Mouse (Mus musculus) embryonic facial prominence, embryonic 13.5 days (tissue): ENCODE results near the gene Npsr1. TPM values are rescaled to one million over a fixed set of nuclear protein-coding genes. Genes with fewer than 3 reads are reported as not detected.

Experiments
- ATAC-seq: fragments of 200-750 bp; cut with Nextera tagmentation; 2 replicates; pipeline ENCODE4 v1.8.0; 2017; ENCODE audit warnings: low read depth; ENCODE audit not compliant: insufficient number of reproducible peaks, insufficient read depth, low FRiP score, low TSS enrichment
- H3K27ac ChIP-seq: fragments of 300-500 bp; sonication (generic); 2 replicates; pipeline ENCODE4 v1.5.1; 2015; ENCODE audit warnings: moderate library complexity, mild to moderate bottlenecking, inconsistent platforms
- H3K27me3 ChIP-seq: fragments of 300-500 bp; sonication (generic); 2 replicates; pipeline ENCODE4 v1.6.1; 2015; ENCODE audit warnings: mild to moderate bottlenecking, inconsistent platforms
- H3K36me3 ChIP-seq: fragments of 300-500 bp; sonication (generic); 2 replicates; pipeline ENCODE4 v1.6.1; 2015; ENCODE audit warnings: mild to moderate bottlenecking, inconsistent platforms
- H3K4me1 ChIP-seq: fragments of 300-500 bp; sonication (generic); 2 replicates; pipeline ENCODE4 v1.6.1; 2015; ENCODE audit warnings: inconsistent platforms
- H3K4me2 ChIP-seq: fragments of 300-500 bp; sonication (generic); 2 replicates; pipeline ENCODE4 v1.6.1; 2015; ENCODE audit warnings: moderate library complexity, mild to moderate bottlenecking, inconsistent platforms
- H3K4me3 ChIP-seq: fragments of 300-500 bp; sonication (generic); 2 replicates; pipeline ENCODE4 v1.5.1; 2015; ENCODE audit warnings: mild to moderate bottlenecking, inconsistent platforms
- H3K9ac ChIP-seq: fragments of 300-500 bp; sonication (generic); 2 replicates; pipeline ENCODE4 v1.6.1; 2015; ENCODE audit warnings: mild to moderate bottlenecking, inconsistent platforms
- H3K9me3 ChIP-seq: fragments of 300-500 bp; sonication (generic); 2 replicates; pipeline ENCODE4 v1.6.1; 2016; ENCODE audit warnings: inconsistent platforms
- WGBS: fragments of 180-500 bp; shearing (Covaris S2); methylation state at CpG from one replicate; pipeline ENCODE4 v1.1.7; 2015; ENCODE audit warnings: mixed read lengths; 5-methylcytosine and 5-hydroxymethylcytosine counted together
- polyA plus RNA-seq: library from polyadenylated mRNA; unstranded; fragments of >200 nt; fragmentation: Nextera tagmentation; extraction: Ambion mirVana; gene quantifications from 2 replicates; pipeline ENCODE4 v1.2.1, GENCODE M21; 2015

The Npsr1 gene
- polyA plus RNA-seq, 1 experiment from 2014 or later, result not detected

GRCm38 (mm10) chr9:24307400-24307799 is 209.6 kb downstream of the Npsr1 start:
- H3K36me3 ChIP-seq, result no peaks in the 10 kb centered on the region
- no peak for ATAC-seq
- H3K9me3 ChIP-seq, result no peaks in the 10 kb centered on the region
- WGBS, result 48% methylated on average over 3 of the region's 3 CpGs
- no peak overlapping the region for H3K4me3 ChIP-seq
- H3K4me1 ChIP-seq, result no peaks in the 10 kb centered on the region
- H3K9ac ChIP-seq, result no peak overlapping the region
- H3K4me2 ChIP-seq, result no peak overlapping the region
- no peak overlapping the region for H3K27ac ChIP-seq
- H3K27me3 ChIP-seq, result no peaks in the 10 kb centered on the region

- H3K9ac ChIP-seq, result no peak overlapping the region
- H3K27ac ChIP-seq, result no peak overlapping the region
- no peaks in the 10 kb centered on the region for H3K36me3 ChIP-seq
- no peak for ATAC-seq
- no peak overlapping the region for H3K4me2 ChIP-seq
- H3K27me3 ChIP-seq, result no peaks in the 10 kb centered on the region
- H3K9me3 ChIP-seq, result no peaks in the 10 kb centered on the region
- no peak overlapping the region for H3K4me3 ChIP-seq
- 88% methylated on average over 2 of the region's 2 CpGs for WGBS
- no peaks in the 10 kb centered on the region for H3K4me1 ChIP-seq
Observed at GRCm38 (mm10) chr9:24315835-24316234, 218.0 kb downstream of the Npsr1 start.

GRCm38 (mm10) chr9:24331661-24332060 is 233.9 kb downstream of the Npsr1 start:
- no peaks in the 10 kb centered on the region for H3K27me3 ChIP-seq
- H3K27ac ChIP-seq, result no peak overlapping the region
- no peaks in the 10 kb centered on the region for H3K4me1 ChIP-seq
- no peak overlapping the region for H3K4me3 ChIP-seq
- 69% methylated on average over 2 of the region's 2 CpGs for WGBS
- ATAC-seq, result no peak
- no peak overlapping the region for H3K9ac ChIP-seq
- no peak overlapping the region for H3K4me2 ChIP-seq
- no peaks in the 10 kb centered on the region for H3K9me3 ChIP-seq
- no peaks in the 10 kb centered on the region for H3K36me3 ChIP-seq

GRCm38 (mm10) chr9:24341321-24341720 is 243.5 kb downstream of the Npsr1 start:
- H3K9me3 ChIP-seq, result no peaks in the 10 kb centered on the region
- 38% methylated on average over 3 of the region's 3 CpGs for WGBS
- ATAC-seq, result no peak
- no peak overlapping the region for H3K27ac ChIP-seq
- H3K4me1 ChIP-seq, result no peaks in the 10 kb centered on the region
- no peak overlapping the region for H3K9ac ChIP-seq
- H3K4me2 ChIP-seq, result no peak overlapping the region
- H3K27me3 ChIP-seq, result no peaks in the 10 kb centered on the region
- H3K36me3 ChIP-seq, result no peaks in the 10 kb centered on the region
- H3K4me3 ChIP-seq, result no peak overlapping the region

GRCm38 (mm10) chr9:24347011-24347410 is 249.2 kb downstream of the Npsr1 start:
- H3K27me3 ChIP-seq, result no peaks in the 10 kb centered on the region
- no peak for ATAC-seq
- no peak overlapping the region for H3K9ac ChIP-seq
- H3K27ac ChIP-seq, result no peak overlapping the region
- WGBS, result 32% methylated on average over 1 of the region's 1 CpGs
- no peaks in the 10 kb centered on the region for H3K9me3 ChIP-seq
- H3K4me3 ChIP-seq, result no peak overlapping the region
- H3K4me1 ChIP-seq, result no peaks in the 10 kb centered on the region
- H3K4me2 ChIP-seq, result no peak overlapping the region
- H3K36me3 ChIP-seq, result no peaks in the 10 kb centered on the region

- no peak for ATAC-seq
- Histone ChIP-seq H3K4me2 (no peak overlapping the region), H3K27me3 (no peaks in the 10 kb centered on the region), H3K4me3 (no peak overlapping the region), H3K27ac (no peak overlapping the region), H3K9ac (no peak overlapping the region), H3K36me3 (no peaks in the 10 kb centered on the region), H3K9me3 (no peaks in the 10 kb centered on the region), H3K4me1 (no peaks in the 10 kb centered on the region)
- WGBS, result 85% methylated on average over 2 of the region's 2 CpGs
Observed at GRCm38 (mm10) chr9:24349510-24349909, 251.7 kb downstream of the Npsr1 start.

GRCm38 (mm10) chr9:24351402-24351801 is 253.6 kb downstream of the Npsr1 start:
- Histone ChIP-seq H3K9ac (no peak overlapping the region), H3K27ac (no peak overlapping the region), H3K4me1 (no peaks in the 10 kb centered on the region), H3K9me3 (no peaks in the 10 kb centered on the region), H3K4me2 (no peak overlapping the region), H3K27me3 (no peaks in the 10 kb centered on the region), H3K4me3 (no peak overlapping the region), H3K36me3 (no peaks in the 10 kb centered on the region)
- WGBS, result 78% methylated on average over 3 of the region's 3 CpGs
- ATAC-seq, result no peak
